Mouse (Mus musculus): Measurements from ENCODE around the gene Rab11fip3. TPM values are rescaled to one million over a fixed set of nuclear protein-coding genes. Genes with fewer than 3 reads are reported as not detected.
A peak's percentile ranks its signal among the peaks of the same experiment; 100 is the strongest.

Gene Rab11fip3
- total and polyA plus RNA-seq, 3 experiments = 3.0 to 13.9 (median 9.3) TPM

DNA sequence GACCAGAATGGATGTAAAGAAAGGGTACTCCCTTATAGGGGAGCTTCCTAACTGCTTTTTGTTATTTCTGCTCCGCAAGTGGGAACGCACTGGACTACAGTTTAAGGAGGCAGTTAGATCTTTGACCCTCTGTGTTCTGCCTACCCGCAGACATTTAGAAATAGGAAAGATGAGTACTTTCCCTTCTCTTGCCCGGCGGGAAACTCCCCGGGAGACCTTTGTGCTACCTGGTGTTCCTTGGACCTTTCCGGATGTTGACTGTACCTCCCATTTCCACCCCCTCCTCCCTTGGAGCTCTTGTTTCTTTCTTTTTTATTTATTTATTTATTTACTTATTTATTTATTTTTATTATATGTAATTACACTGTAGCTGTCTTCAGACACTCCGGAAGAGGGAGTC lies 44.7 kb upstream of the Rab11fip3 start:
- H3K4me1 ChIP-seq (ENCODE audit: insufficient read depth, low read depth, low read length) = peaks cover 32% of the 10 kb centered on the region
- TF ChIP-seq TAL1 (conservative IDR thresholded peaks at IDR 0.05; ENCODE audit: low read depth, low read length) = no peak
- no peak for TF ChIP-seq GATA2 (IDR thresholded peaks at IDR 0.05; ENCODE audit: borderline replicate concordance, low read depth, low read length)
- no peak for TF ChIP-seq CTCF (IDR thresholded peaks at IDR 0.05; ENCODE audit: low read depth, low read length)
- no peak for TF ChIP-seq GATA1 (IDR thresholded peaks at IDR 0.05; ENCODE audit: borderline replicate concordance, low read length)
- TF ChIP-seq POLR2AphosphoS5 (IDR thresholded peaks at IDR 0.05; ENCODE audit: insufficient replicate concordance, low read depth, low read length) = no peak
- peaks cover 8% of the 10 kb centered on the region for H3K36me3 ChIP-seq (replicated peaks)
- no peak for ATAC-seq (ENCODE audit: extremely low read depth, insufficient number of reproducible peaks, low FRiP score, poor library complexity, severe bottlenecking)
- no peaks in the 10 kb centered on the region for H3K9me3 ChIP-seq (replicated peaks)
- H3K4me3 ChIP-seq (ENCODE audit: low read depth, low read length) = peak overlapping the region; percentile 84
- no peak for DNase-seq (ENCODE audit: low spot score)
- peaks cover 58% of the 10 kb centered on the region for H3K27me3 ChIP-seq (ENCODE audit: insufficient read depth, low read length)

DNA sequence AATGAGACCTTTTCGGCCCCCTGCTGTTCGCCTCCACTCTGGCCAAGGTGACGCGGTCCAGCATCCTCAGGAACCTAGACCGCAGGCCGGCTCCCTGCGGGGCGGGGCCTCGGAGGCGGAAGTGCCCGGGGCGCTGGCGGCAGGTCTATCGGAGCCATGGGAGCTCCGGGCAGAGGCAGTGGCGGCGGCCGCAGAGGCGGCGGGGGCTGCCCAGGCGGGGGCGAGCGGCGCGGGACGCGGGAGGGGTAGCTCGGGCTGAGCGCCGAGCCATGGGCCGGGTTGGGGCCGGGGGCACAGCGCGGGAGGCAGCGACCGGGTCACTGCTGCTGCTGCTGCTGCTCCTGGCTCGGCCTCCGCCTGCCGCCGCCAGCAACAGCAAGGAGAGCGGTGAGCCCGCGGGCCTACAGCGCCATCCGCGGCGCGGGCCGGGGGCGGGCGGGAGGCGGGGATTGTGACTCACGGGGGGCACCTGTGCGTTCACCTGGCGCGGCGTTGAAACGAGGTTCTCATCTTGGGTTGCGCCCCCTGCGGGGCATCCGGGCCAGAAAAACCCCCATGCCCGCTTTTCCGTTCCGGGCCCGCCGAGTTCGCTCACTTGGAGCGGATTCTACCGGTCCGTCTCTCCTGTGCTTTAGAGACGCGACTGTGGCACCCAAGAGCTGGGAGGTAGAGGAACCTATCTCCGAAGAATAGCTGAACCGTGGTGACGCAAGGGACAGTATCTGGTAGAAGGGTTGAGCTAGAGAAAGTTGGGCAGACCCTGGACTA lies 44.0 kb upstream of the Rab11fip3 start, which contains the start of gene Tmem8:
TSS of gene Tmem8 (plus strand) at position 119 of the 768 bp plus-strand sequence.
- Histone ChIP-seq H3K4me3 (ENCODE audit: low read depth, low read length) (peak within 1 kb of the TSS; percentile 84), H3K36me3 (replicated peaks) (peaks cover 8% of the 10 kb centered on the region), H3K4me1 (ENCODE audit: insufficient read depth, low read depth, low read length) (peaks cover 32% of the 10 kb centered on the region), H3K27me3 (ENCODE audit: insufficient read depth, low read length) (peaks cover 53% of the 10 kb centered on the region), H3K9me3 (replicated peaks) (no peaks in the 10 kb centered on the region)
- TF ChIP-seq GATA2 (IDR thresholded peaks at IDR 0.05; ENCODE audit: borderline replicate concordance, low read depth, low read length) (no peak), GATA1 (IDR thresholded peaks at IDR 0.05; ENCODE audit: borderline replicate concordance, low read length) (no peak)
- peak; percentile 78 for DNase-seq (ENCODE audit: low spot score)
- ATAC-seq (ENCODE audit: extremely low read depth, insufficient number of reproducible peaks, low FRiP score, poor library complexity, severe bottlenecking) = no peak

- H3K4me3 ChIP-seq (ENCODE audit: low read depth, low read length) = peak overlapping the region; percentile 84
- DNase-seq (ENCODE audit: low spot score) (no peak), ATAC-seq (ENCODE audit: extremely low read depth, insufficient number of reproducible peaks, low FRiP score, poor library complexity, severe bottlenecking) (no peak)
- peaks cover 32% of the 10 kb centered on the region for H3K4me1 ChIP-seq (ENCODE audit: insufficient read depth, low read depth, low read length)
- TF ChIP-seq CTCF (IDR thresholded peaks at IDR 0.05; ENCODE audit: low read depth, low read length) = no peak
- TF ChIP-seq GATA1 (IDR thresholded peaks at IDR 0.05; ENCODE audit: borderline replicate concordance, low read length) = no peak
- TF ChIP-seq TAL1 (conservative IDR thresholded peaks at IDR 0.05; ENCODE audit: low read depth, low read length) = no peak
- no peak for TF ChIP-seq POLR2AphosphoS5 (IDR thresholded peaks at IDR 0.05; ENCODE audit: insufficient replicate concordance, low read depth, low read length)
- TF ChIP-seq GATA2 (IDR thresholded peaks at IDR 0.05; ENCODE audit: borderline replicate concordance, low read depth, low read length) = no peak
- H3K9me3 ChIP-seq (replicated peaks) = no peaks in the 10 kb centered on the region
- peaks cover 7% of the 10 kb centered on the region for H3K36me3 ChIP-seq (replicated peaks)
- peaks cover 53% of the 10 kb centered on the region for H3K27me3 ChIP-seq (ENCODE audit: insufficient read depth, low read length)
Measured at GRCm38 (mm10) chr17:26112751-26113150, 43.4 kb upstream of the Rab11fip3 start.

DNA sequence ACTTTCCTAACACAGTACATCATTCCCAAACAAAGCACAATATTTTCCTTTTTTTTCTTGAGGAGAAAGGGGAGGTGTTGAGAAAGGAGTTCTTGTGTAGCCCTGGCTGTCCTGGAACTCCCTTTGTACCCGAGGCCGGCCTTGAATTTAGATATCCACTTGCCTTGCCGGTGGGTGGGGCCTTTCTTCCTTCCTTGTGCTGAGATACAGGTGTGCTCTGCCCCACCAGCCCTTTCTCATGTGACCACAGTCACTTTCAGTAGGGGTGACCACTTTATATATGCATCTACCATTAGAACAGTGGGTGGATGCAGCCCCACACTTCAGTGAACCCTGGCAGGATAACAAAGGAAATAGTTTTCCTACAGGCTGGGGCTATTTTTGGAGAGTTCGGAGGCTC lies 42.4 kb upstream of the Rab11fip3 start:
- DNase-seq (ENCODE audit: low spot score) (no peak), ATAC-seq (ENCODE audit: extremely low read depth, insufficient number of reproducible peaks, low FRiP score, poor library complexity, severe bottlenecking) (no peak)
- no peak overlapping the region for H3K4me3 ChIP-seq (ENCODE audit: low read depth, low read length)
- TF ChIP-seq TAL1 (conservative IDR thresholded peaks at IDR 0.05; ENCODE audit: low read depth, low read length) (no peak), CTCF (IDR thresholded peaks at IDR 0.05; ENCODE audit: low read depth, low read length) (no peak), POLR2AphosphoS5 (IDR thresholded peaks at IDR 0.05; ENCODE audit: insufficient replicate concordance, low read depth, low read length) (no peak), GATA2 (IDR thresholded peaks at IDR 0.05; ENCODE audit: borderline replicate concordance, low read depth, low read length) (no peak), GATA1 (IDR thresholded peaks at IDR 0.05; ENCODE audit: borderline replicate concordance, low read length) (no peak)
- peaks cover 31% of the 10 kb centered on the region for H3K4me1 ChIP-seq (ENCODE audit: insufficient read depth, low read depth, low read length)
- no peaks in the 10 kb centered on the region for H3K36me3 ChIP-seq (replicated peaks)
- H3K9me3 ChIP-seq (replicated peaks) = no peaks in the 10 kb centered on the region
- peaks cover 48% of the 10 kb centered on the region for H3K27me3 ChIP-seq (ENCODE audit: insufficient read depth, low read length)

- TF ChIP-seq POLR2AphosphoS5 (IDR thresholded peaks at IDR 0.05; ENCODE audit: insufficient replicate concordance, low read depth, low read length) (no peak), GATA1 (IDR thresholded peaks at IDR 0.05; ENCODE audit: borderline replicate concordance, low read length) (no peak), TAL1 (conservative IDR thresholded peaks at IDR 0.05; ENCODE audit: low read depth, low read length) (no peak), CTCF (IDR thresholded peaks at IDR 0.05; ENCODE audit: low read depth, low read length) (no peak), GATA2 (IDR thresholded peaks at IDR 0.05; ENCODE audit: borderline replicate concordance, low read depth, low read length) (no peak)
- ATAC-seq (ENCODE audit: extremely low read depth, insufficient number of reproducible peaks, low FRiP score, poor library complexity, severe bottlenecking) (no peak), DNase-seq (ENCODE audit: low spot score) (no peak)
- Histone ChIP-seq H3K4me1 (ENCODE audit: insufficient read depth, low read depth, low read length) (peaks cover 29% of the 10 kb centered on the region), H3K27me3 (ENCODE audit: insufficient read depth, low read length) (peaks cover 49% of the 10 kb centered on the region), H3K4me3 (ENCODE audit: low read depth, low read length) (no peak overlapping the region), H3K9me3 (replicated peaks) (no peaks in the 10 kb centered on the region), H3K36me3 (replicated peaks) (no peaks in the 10 kb centered on the region)
Measured at GRCm38 (mm10) chr17:26111024-26111423, 41.7 kb upstream of the Rab11fip3 start.

DNA sequence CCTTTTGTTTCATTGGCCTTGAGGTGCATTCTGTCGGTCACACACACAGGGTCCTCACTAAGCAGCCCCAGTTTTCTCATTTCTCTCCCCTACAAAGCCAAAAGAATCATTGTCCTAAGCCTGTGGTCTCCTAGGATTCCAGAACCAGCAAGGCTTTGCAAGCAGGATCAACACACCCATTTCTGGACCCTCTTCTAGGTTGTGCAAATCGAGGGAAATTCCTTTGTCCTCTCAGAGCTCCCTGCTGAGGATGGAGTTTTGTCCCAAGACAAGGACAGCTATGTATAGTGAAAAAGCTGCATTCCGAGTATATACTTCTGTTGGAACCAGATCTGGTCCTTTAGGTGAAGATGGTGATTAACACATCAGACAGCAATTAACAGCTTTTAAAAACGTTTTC lies 40.8 kb upstream of the Rab11fip3 start:
- Histone ChIP-seq H3K4me3 (ENCODE audit: low read depth, low read length) (no peak overlapping the region), H3K36me3 (replicated peaks) (no peaks in the 10 kb centered on the region), H3K27me3 (ENCODE audit: insufficient read depth, low read length) (peaks cover 46% of the 10 kb centered on the region), H3K9me3 (replicated peaks) (no peaks in the 10 kb centered on the region), H3K4me1 (ENCODE audit: insufficient read depth, low read depth, low read length) (peaks cover 34% of the 10 kb centered on the region)
- no peak for DNase-seq (ENCODE audit: low spot score)
- no peak for ATAC-seq (ENCODE audit: extremely low read depth, insufficient number of reproducible peaks, low FRiP score, poor library complexity, severe bottlenecking)
- TF ChIP-seq CTCF (IDR thresholded peaks at IDR 0.05; ENCODE audit: low read depth, low read length) = no peak
- no peak for TF ChIP-seq POLR2AphosphoS5 (IDR thresholded peaks at IDR 0.05; ENCODE audit: insufficient replicate concordance, low read depth, low read length)
- no peak for TF ChIP-seq GATA1 (IDR thresholded peaks at IDR 0.05; ENCODE audit: borderline replicate concordance, low read length)
- no peak for TF ChIP-seq GATA2 (IDR thresholded peaks at IDR 0.05; ENCODE audit: borderline replicate concordance, low read depth, low read length)
- no peak for TF ChIP-seq TAL1 (conservative IDR thresholded peaks at IDR 0.05; ENCODE audit: low read depth, low read length)
